Mouse (Mus musculus): ENCODE measurements around the gene Xylt1.

DNA sequence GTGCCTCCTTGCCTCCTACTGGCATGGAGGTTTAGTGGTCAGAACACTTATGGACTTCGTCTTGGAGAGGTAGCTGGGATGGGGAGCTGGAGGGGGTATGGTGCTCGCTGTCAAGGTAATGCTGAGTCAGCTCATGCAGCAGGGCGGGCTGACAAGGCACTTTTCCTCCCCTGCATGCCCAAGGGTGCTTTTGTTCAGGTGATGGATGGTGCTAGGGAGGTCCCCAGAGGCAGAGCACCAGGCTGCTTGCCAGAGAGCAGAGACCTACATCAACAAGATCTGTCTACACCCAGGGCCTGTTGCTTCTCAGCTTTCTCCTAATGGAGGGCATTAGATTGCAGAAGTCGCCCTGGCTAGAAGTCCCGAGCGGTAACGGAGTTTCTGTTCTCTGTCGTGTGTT, 127.3 kb downstream of the Xylt1 start:
- TF ChIP-seq CTCF (IDR thresholded peaks at IDR 0.05; ENCODE audit: control insufficient read depth, insufficient read depth, low read length) (no peak), POLR2A (IDR thresholded peaks at IDR 0.05; ENCODE audit: borderline replicate concordance, control insufficient read depth, low read depth, low read length) (no peak)
